Mouse (Mus musculus) duodenum, adult 2 months (tissue): ENCODE measurements around the gene Cmtr1. TPM values are rescaled to one million over a fixed set of nuclear protein-coding genes. Genes with fewer than 3 reads are reported as not detected.

Experiments
- polyA plus RNA-seq: library from polyadenylated mRNA; depleted of rRNA; stranded (reverse); fragments of >200 nt; gene quantifications from 2 replicates; pipeline ENCODE4 v1.2.3, GENCODE M21; 2012; ENCODE audit warnings: low replicate concordance; rRNA removed

Cmtr1 gene
- 9.2 and 10.1 TPM in 2 replicates for polyA plus RNA-seq

GRCm38 (mm10) chr17:29660076-29660761, at the start of gene Cmtr1:
Gene Cmtr1, plus strand, starts transcription at chr17:29660595.

GRCm38 (mm10) chr17:29614115-29615023, 46.0 kb upstream of the Cmtr1 start, which contains the start of the genes Rnf8 and Gm28043:
Gene Rnf8, plus strand, starts transcription at chr17:29614790.
Gene Gm28043, plus strand, starts transcription at chr17:29614876.

GRCm38 (mm10) chr17:29716732-29717445, 56.5 kb downstream of the Cmtr1 start, which contains the start of gene Ccdc167:
Gene Ccdc167, minus strand, starts transcription at chr17:29717044.

Other genes with a start within 250 kb of the Cmtr1 start
- 59.8 and 198 TPM in 2 replicates for gene Pim1, start 169.8 kb upstream of the Cmtr1 start, polyA plus RNA-seq
- not detected in 2 replicates for gene Gm17657, start 111.0 kb upstream of the Cmtr1 start, polyA plus RNA-seq
- gene Tbc1d22b, start 110.8 kb upstream of the Cmtr1 start, polyA plus RNA-seq, result 22.1 and 27.2 TPM in 2 replicates
- gene Tmem217, start 108.2 kb upstream of the Cmtr1 start, polyA plus RNA-seq, result not detected in 2 replicates
- gene Rnf8, start 45.8 kb upstream of the Cmtr1 start, polyA plus RNA-seq, result 12.4 and 14.7 TPM in 2 replicates
- 0.08 and 0.20 TPM in 2 replicates for gene Gm28043, start 45.7 kb upstream of the Cmtr1 start, polyA plus RNA-seq
- gene Ccdc167, start 56.4 kb downstream of the Cmtr1 start, polyA plus RNA-seq, result 1.9 and 3.7 TPM in 2 replicates